Mouse (Mus musculus): ENCODE results near the gene Prss41. TPM values are rescaled to one million over a fixed set of nuclear protein-coding genes. Genes with fewer than 3 reads are reported as not detected.
A peak's percentile ranks its signal among the peaks of the same experiment; 100 is the strongest.

The Prss41 gene
- polyA plus RNA-seq, 1 experiment from 2014 or later = 0.96 TPM

- ATAC-seq (ENCODE audit: low read depth) = no peak
- H3K4me2 ChIP-seq (ENCODE audit: low read depth, low read length) = no peak overlapping the region
- WGBS = 87% methylated on average over 6 of the region's 6 CpGs
These were observed 13.2 kb upstream of the Prss41 start for GRCm38 (mm10) chr17:23857193-23857592.

GRCm38 (mm10) chr17:23854229-23854765 is 10.3 kb upstream of the Prss41 start:
- no peak overlapping the region for H3K4me3 ChIP-seq (ENCODE audit: low read depth, low read length)
- no peaks in the 10 kb centered on the region for H3K9me3 ChIP-seq (ENCODE audit: control insufficient read depth, low read length)
- no peak overlapping the region for H3K4me2 ChIP-seq (ENCODE audit: low read depth, low read length)
- no peak overlapping the region for H3K9ac ChIP-seq (replicated peaks; ENCODE audit: low read depth, low read length)
- no peaks in the 10 kb centered on the region for H3K4me1 ChIP-seq (ENCODE audit: control insufficient read depth, insufficient read depth, low read length)
- H3K27ac ChIP-seq (ENCODE audit: low read depth, low read length) = no peak overlapping the region
- ATAC-seq (ENCODE audit: low read depth) = no peak
- no peaks in the 10 kb centered on the region for H3K27me3 ChIP-seq (ENCODE audit: control insufficient read depth, insufficient read depth, low read length)
- WGBS = 84% methylated on average over 10 of the region's 10 CpGs
- no peaks in the 10 kb centered on the region for H3K36me3 ChIP-seq (ENCODE audit: control insufficient read depth, insufficient read depth, low read length)

More at GRCm38 (mm10) chr17:23857193-23857592, 13.2 kb upstream of the Prss41 start:
- H3K27me3 ChIP-seq (ENCODE audit: control insufficient read depth, insufficient read depth, low read length) = no peaks in the 10 kb centered on the region
- H3K4me3 ChIP-seq (ENCODE audit: low read depth, low read length) = no peak overlapping the region
- no peaks in the 10 kb centered on the region for H3K36me3 ChIP-seq (ENCODE audit: control insufficient read depth, insufficient read depth, low read length)
- H3K4me1 ChIP-seq (ENCODE audit: control insufficient read depth, insufficient read depth, low read length) = no peaks in the 10 kb centered on the region
- no peak overlapping the region for H3K9ac ChIP-seq (replicated peaks; ENCODE audit: low read depth, low read length)
- H3K27ac ChIP-seq (ENCODE audit: low read depth, low read length) = no peak overlapping the region
- no peaks in the 10 kb centered on the region for H3K9me3 ChIP-seq (ENCODE audit: control insufficient read depth, low read length)

GRCm38 (mm10) chr17:23853292-23853691 is 9.3 kb upstream of the Prss41 start:
- no peaks in the 10 kb centered on the region for H3K27me3 ChIP-seq (ENCODE audit: control insufficient read depth, insufficient read depth, low read length)
- no peak overlapping the region for H3K27ac ChIP-seq (ENCODE audit: low read depth, low read length)
- H3K4me3 ChIP-seq (ENCODE audit: low read depth, low read length) = no peak overlapping the region
- whole genome bisulfite sequencing = 32% methylated on average over 5 of the region's 5 CpGs
- no peak for ATAC-seq (ENCODE audit: low read depth)
- H3K36me3 ChIP-seq (ENCODE audit: control insufficient read depth, insufficient read depth, low read length) = no peaks in the 10 kb centered on the region
- H3K4me1 ChIP-seq (ENCODE audit: control insufficient read depth, insufficient read depth, low read length) = no peaks in the 10 kb centered on the region
- no peaks in the 10 kb centered on the region for H3K9me3 ChIP-seq (ENCODE audit: control insufficient read depth, low read length)
- no peak overlapping the region for H3K9ac ChIP-seq (replicated peaks; ENCODE audit: low read depth, low read length)
- H3K4me2 ChIP-seq (ENCODE audit: low read depth, low read length) = no peak overlapping the region

- no peak overlapping the region for H3K9ac ChIP-seq (replicated peaks; ENCODE audit: low read depth, low read length)
- H3K9me3 ChIP-seq (ENCODE audit: control insufficient read depth, low read length) = no peaks in the 10 kb centered on the region
- H3K36me3 ChIP-seq (ENCODE audit: control insufficient read depth, insufficient read depth, low read length) = no peaks in the 10 kb centered on the region
- no peak overlapping the region for H3K27ac ChIP-seq (ENCODE audit: low read depth, low read length)
- H3K27me3 ChIP-seq (ENCODE audit: control insufficient read depth, insufficient read depth, low read length) = no peaks in the 10 kb centered on the region
- no peak overlapping the region for H3K4me3 ChIP-seq (ENCODE audit: low read depth, low read length)
- no peak overlapping the region for H3K4me2 ChIP-seq (ENCODE audit: low read depth, low read length)
- no peaks in the 10 kb centered on the region for H3K4me1 ChIP-seq (ENCODE audit: control insufficient read depth, insufficient read depth, low read length)
- ATAC-seq (ENCODE audit: low read depth) = peak; percentile 76; the same call in 1 of the 2 replicates
- 61% methylated on average over 18 of the region's 19 CpGs for WGBS
These were observed 7.1 kb upstream of the Prss41 start for GRCm38 (mm10) chr17:23850853-23851749.

- ATAC-seq (ENCODE audit: low read depth) = no peak
- WGBS = 64% methylated on average over 2 of the region's 2 CpGs
These were observed 6.1 kb upstream of the Prss41 start for GRCm38 (mm10) chr17:23850028-23850427.

GRCm38 (mm10) chr17:23843141-23843811 is 696 bp downstream of the Prss41 start:
- H3K4me3 ChIP-seq (ENCODE audit: low read depth, low read length) = no peak overlapping the region
- H3K27me3 ChIP-seq (ENCODE audit: control insufficient read depth, insufficient read depth, low read length) = no peaks in the 10 kb centered on the region
- no peak overlapping the region for H3K27ac ChIP-seq (ENCODE audit: low read depth, low read length)
- no peaks in the 10 kb centered on the region for H3K36me3 ChIP-seq (ENCODE audit: control insufficient read depth, insufficient read depth, low read length)
- 43% methylated on average over 23 of the region's 23 CpGs for WGBS
- ATAC-seq (ENCODE audit: low read depth) = no peak; the same call in 1 of the 2 replicates
- H3K4me2 ChIP-seq (ENCODE audit: low read depth, low read length) = 0 out of 2 replicates have a peak overlapping the region, but pooled peaks have one; percentile 7
- no peaks in the 10 kb centered on the region for H3K4me1 ChIP-seq (ENCODE audit: control insufficient read depth, insufficient read depth, low read length)
- no peak overlapping the region for H3K9ac ChIP-seq (replicated peaks; ENCODE audit: low read depth, low read length)
- no peaks in the 10 kb centered on the region for H3K9me3 ChIP-seq (ENCODE audit: control insufficient read depth, low read length)

More at GRCm38 (mm10) chr17:23850028-23850427, 6.1 kb upstream of the Prss41 start:
- Histone ChIP-seq H3K4me2 (ENCODE audit: low read depth, low read length) (no peak overlapping the region), H3K9me3 (ENCODE audit: control insufficient read depth, low read length) (no peaks in the 10 kb centered on the region), H3K27me3 (ENCODE audit: control insufficient read depth, insufficient read depth, low read length) (no peaks in the 10 kb centered on the region), H3K27ac (ENCODE audit: low read depth, low read length) (no peak overlapping the region), H3K4me3 (ENCODE audit: low read depth, low read length) (no peak overlapping the region), H3K9ac (replicated peaks; ENCODE audit: low read depth, low read length) (no peak overlapping the region), H3K4me1 (ENCODE audit: control insufficient read depth, insufficient read depth, low read length) (no peaks in the 10 kb centered on the region), H3K36me3 (ENCODE audit: control insufficient read depth, insufficient read depth, low read length) (no peaks in the 10 kb centered on the region)

GRCm38 (mm10) chr17:23841145-23841544 is 2.8 kb downstream of the Prss41 start:
- H3K4me1 ChIP-seq (ENCODE audit: control insufficient read depth, insufficient read depth, low read length) = no peaks in the 10 kb centered on the region
- no peaks in the 10 kb centered on the region for H3K9me3 ChIP-seq (ENCODE audit: control insufficient read depth, low read length)
- no peak overlapping the region for H3K27ac ChIP-seq (ENCODE audit: low read depth, low read length)
- no peak overlapping the region for H3K4me2 ChIP-seq (ENCODE audit: low read depth, low read length)
- H3K4me3 ChIP-seq (ENCODE audit: low read depth, low read length) = no peak overlapping the region
- no peak overlapping the region for H3K9ac ChIP-seq (replicated peaks; ENCODE audit: low read depth, low read length)
- WGBS = 32% methylated on average over 4 of the region's 4 CpGs
- ATAC-seq (ENCODE audit: low read depth) = peak; percentile 30; the same call in 1 of the 2 replicates
- H3K27me3 ChIP-seq (ENCODE audit: control insufficient read depth, insufficient read depth, low read length) = no peaks in the 10 kb centered on the region
- no peaks in the 10 kb centered on the region for H3K36me3 ChIP-seq (ENCODE audit: control insufficient read depth, insufficient read depth, low read length)

- Histone ChIP-seq H3K9ac (replicated peaks; ENCODE audit: low read depth, low read length) (no peak within 1 kb of the TSS), H3K4me1 (ENCODE audit: control insufficient read depth, insufficient read depth, low read length) (no peaks in the 10 kb centered on the region), H3K4me2 (ENCODE audit: low read depth, low read length) (no peak within 1 kb of the TSS), H3K36me3 (ENCODE audit: control insufficient read depth, insufficient read depth, low read length) (no peaks in the 10 kb centered on the region), H3K4me3 (ENCODE audit: low read depth, low read length) (no peak within 1 kb of the TSS), H3K27ac (ENCODE audit: low read depth, low read length) (no peak within 1 kb of the TSS), H3K9me3 (ENCODE audit: control insufficient read depth, low read length) (no peaks in the 10 kb centered on the region), H3K27me3 (ENCODE audit: control insufficient read depth, insufficient read depth, low read length) (peaks cover 3% of the 10 kb centered on the region; the same call in 1 of the 2 replicates)
- WGBS = 76% methylated on average over 8 of the region's 8 CpGs
- no peak for ATAC-seq (ENCODE audit: low read depth)
These were observed 7.9 kb downstream of the Prss41 start, which contains the start of gene Prss33 for GRCm38 (mm10) chr17:23836006-23836575. Gene Prss33 (minus strand): TSS chr17:23836056.
